Mouse (Mus musculus) myocyte (in vitro differentiated cells): ENCODE data around the gene Pnpla2.

Experiments
- CEBPB ChIP-seq: IDR thresholded peaks from 2 replicates; pipeline ENCODE4 v1.6.1; 2011; ENCODE audit warnings: mild to moderate bottlenecking, moderate library complexity; ENCODE audit not compliant: poor library complexity, insufficient read depth, severe bottlenecking
- E2F4 ChIP-seq: IDR thresholded peaks from one replicate; pipeline ENCODE4 v1.6.1; 2011; ENCODE audit warnings: mild to moderate bottlenecking, control low read depth, moderate library complexity; ENCODE audit not compliant: insufficient read depth
- MAX ChIP-seq: IDR thresholded peaks from one replicate; pipeline ENCODE4 v1.6.1; 2011; ENCODE audit warnings: low read depth, mild to moderate bottlenecking, control low read depth
- MYOD1 ChIP-seq, 3 experiments: IDR thresholded peaks; one replicate each; pipeline ENCODE4 v1.6.1; 2011; ENCODE audit warnings: control low read depth in 2 of 3, low read depth in 2 of 3, mild to moderate bottlenecking in 2 of 3, moderate library complexity in 1 of 3; ENCODE audit not compliant: insufficient read length in 2 of 3, control insufficient read depth in 1 of 3
- MYOG ChIP-seq, 3 experiments: IDR thresholded peaks; one replicate each; pipeline ENCODE4 v1.6.1; 2011; ENCODE audit warnings: control low read depth in 2 of 3, low read depth in 2 of 3, mild to moderate bottlenecking in 2 of 3; ENCODE audit not compliant: insufficient read length in 2 of 3, control insufficient read depth in 1 of 3, insufficient read depth in 1 of 3
- POLR2A ChIP-seq: IDR thresholded peaks from one replicate; pipeline ENCODE4 v1.6.1; 2011; ENCODE audit warnings: low read depth, mild to moderate bottlenecking, control low read depth, moderate library complexity; ENCODE audit not compliant: insufficient read length
- POLR2AphosphoS2 ChIP-seq: IDR thresholded peaks from one replicate; pipeline ENCODE4 v1.6.1; 2011; ENCODE audit warnings: low read depth, control low read depth; ENCODE audit not compliant: insufficient read length
- REST ChIP-seq: IDR thresholded peaks from one replicate; pipeline ENCODE4 v1.6.1; 2011; ENCODE audit warnings: mild to moderate bottlenecking, control low read depth, moderate library complexity; ENCODE audit not compliant: insufficient read depth, insufficient read length
- SRF ChIP-seq: IDR thresholded peaks from one replicate; pipeline ENCODE4 v1.6.1; 2011; ENCODE audit warnings: low read depth; ENCODE audit not compliant: control insufficient read depth, insufficient read length
- TCF12 ChIP-seq: IDR thresholded peaks from one replicate; pipeline ENCODE4 v1.6.1; 2011; ENCODE audit warnings: mild to moderate bottlenecking, control low read depth; ENCODE audit not compliant: poor library complexity, insufficient read depth, severe bottlenecking
- TCF3 ChIP-seq: IDR thresholded peaks from one replicate; pipeline ENCODE4 v1.6.1; 2011; ENCODE audit warnings: low read depth, control low read depth; ENCODE audit not compliant: insufficient read length
- USF1 ChIP-seq: IDR thresholded peaks from one replicate; pipeline ENCODE4 v1.6.1; 2011; ENCODE audit warnings: low read depth, mild to moderate bottlenecking, control low read depth, moderate library complexity

- TF ChIP-seq POLR2A (no peak), CEBPB (no peak), POLR2AphosphoS2 (no peak), USF1 (no peak), MAX (no peak), E2F4 (no peak), MYOD1 (IDR thresholded peaks at IDR 0.05; ENCODE audit: control insufficient read depth in 1 of 3, insufficient read length in 2 of 3, low read depth in 2 of 3) (no peak), REST (no peak), TCF3 (no peak), TCF12 (no peak), MYOG (IDR thresholded peaks at IDR 0.05; ENCODE audit: control insufficient read depth in 1 of 3, insufficient read depth in 1 of 3, insufficient read length in 2 of 3, low read depth in 2 of 3) (no peak), SRF (no peak)
Observed at GRCm38 (mm10) chr7:141510196-141510595, 55.2 kb downstream of the Pnpla2 start.
